Mouse (Mus musculus): ENCODE measurements around the gene Zfp526. TPM values are rescaled to one million over a fixed set of nuclear protein-coding genes. Genes with fewer than 3 reads are reported as not detected.

Zfp526 gene
- polyA plus RNA-seq (2012) = 8.5 and 10.1 TPM in 2 replicates

GRCm38 (mm10) chr7:25221102-25221883 is at the start of gene Zfp526:
Gene Zfp526 (plus strand): TSS chr7:25221425.

GRCm38 (mm10) chr7:25179606-25180161 is 41.5 kb upstream of the Zfp526 start, which contains the start of gene Pou2f2:
Gene Pou2f2 (minus strand): TSS chr7:25179726.

GRCm38 (mm10) chr7:25220457-25221101 is 646 bp upstream of the Zfp526 start, which contains the start of gene Dedd2:
Gene Dedd2 (minus strand): TSS chr7:25220615.

GRCm38 (mm10) chr7:25237249-25238014 is 16.2 kb downstream of the Zfp526 start, which contains the start of gene Gsk3a:
Gene Gsk3a (minus strand): TSS chr7:25237851.

GRCm38 (mm10) chr7:25250141-25250972 is 29.1 kb downstream of the Zfp526 start, which contains the start of gene Erf:
Gene Erf (minus strand): TSS chr7:25250761.

GRCm38 (mm10) chr7:25267301-25267750 is 46.1 kb downstream of the Zfp526 start, which contains the start of gene Cic:
Gene Cic (plus strand): TSS chr7:25267704.

Other genes with a start within 250 kb of the Zfp526 start
- 296 and 340 TPM in 2 replicates for gene Rabac1, start 248.7 kb upstream of the Zfp526 start, polyA plus RNA-seq (2012)
- gene Atp1a3, start 215.5 kb upstream of the Zfp526 start, polyA plus RNA-seq (2012) = 78.9 and 103 TPM in 2 replicates
- 18.8 and 31.7 TPM in 2 replicates for gene Grik5, start 149.1 kb upstream of the Zfp526 start, polyA plus RNA-seq (2012)
- 45.8 and 46.8 TPM in 2 replicates for gene Zfp574, start 148.9 kb upstream of the Zfp526 start, polyA plus RNA-seq (2012)
- gene Pou2f2, start 41.7 kb upstream of the Zfp526 start, polyA plus RNA-seq (2012) = 32.3 and 42.5 TPM in 2 replicates
- gene Dedd2, start 810 bp upstream of the Zfp526 start, polyA plus RNA-seq (2012) = 117 and 119 TPM in 2 replicates
- gene Gsk3a, start 16.4 kb downstream of the Zfp526 start, polyA plus RNA-seq (2012) = 140 TPM in 2 replicates
- 181 and 188 TPM in 2 replicates for gene Erf, start 29.3 kb downstream of the Zfp526 start, polyA plus RNA-seq (2012)
- 471 and 510 TPM in 2 replicates for gene Cic, start 46.3 kb downstream of the Zfp526 start, polyA plus RNA-seq (2012)
- 40.1 and 47.3 TPM in 2 replicates for gene Pafah1b3, start 76.6 kb downstream of the Zfp526 start, polyA plus RNA-seq (2012)
- gene Prr19, start 80.0 kb downstream of the Zfp526 start, polyA plus RNA-seq (2012) = 0.06 and 0.29 TPM in 2 replicates
- 0.12 and 0.65 TPM in 2 replicates for gene Tmem145, start 84.7 kb downstream of the Zfp526 start, polyA plus RNA-seq (2012)
- 12.6 and 17.7 TPM in 2 replicates for gene Megf8, start 95.7 kb downstream of the Zfp526 start, polyA plus RNA-seq (2012)
- not detected in 2 replicates for gene Cnfn, start 148.3 kb downstream of the Zfp526 start, polyA plus RNA-seq (2012)
- gene Lipe, start 177.3 kb downstream of the Zfp526 start, polyA plus RNA-seq (2012) = 23.8 and 28.8 TPM in 2 replicates
- gene Cxcl17, start 191.5 kb downstream of the Zfp526 start, polyA plus RNA-seq (2012) = not detected in 2 replicates

Data from megakaryocyte-erythroid progenitor cell, adult 5 weeks (primary cell).